Mouse (Mus musculus) olfactory bulb, adult 2 months (tissue): ENCODE results near the gene Cdc14a.

Source experiments
- CTCF ChIP-seq: fragments of 200-500 bp; IDR thresholded peaks from 2 replicates; pipeline ENCODE4 v1.5.1; 2012; ENCODE audit warnings: low read depth, mild to moderate bottlenecking, low read length, moderate library complexity; ENCODE audit not compliant: insufficient read depth
- POLR2A ChIP-seq: fragments of 200-500 bp; IDR thresholded peaks from 2 replicates; pipeline ENCODE4 v1.6.1; 2012; ENCODE audit warnings: mild to moderate bottlenecking, low read depth, low read length, moderate library complexity; ENCODE audit not compliant: insufficient read depth

DNA sequence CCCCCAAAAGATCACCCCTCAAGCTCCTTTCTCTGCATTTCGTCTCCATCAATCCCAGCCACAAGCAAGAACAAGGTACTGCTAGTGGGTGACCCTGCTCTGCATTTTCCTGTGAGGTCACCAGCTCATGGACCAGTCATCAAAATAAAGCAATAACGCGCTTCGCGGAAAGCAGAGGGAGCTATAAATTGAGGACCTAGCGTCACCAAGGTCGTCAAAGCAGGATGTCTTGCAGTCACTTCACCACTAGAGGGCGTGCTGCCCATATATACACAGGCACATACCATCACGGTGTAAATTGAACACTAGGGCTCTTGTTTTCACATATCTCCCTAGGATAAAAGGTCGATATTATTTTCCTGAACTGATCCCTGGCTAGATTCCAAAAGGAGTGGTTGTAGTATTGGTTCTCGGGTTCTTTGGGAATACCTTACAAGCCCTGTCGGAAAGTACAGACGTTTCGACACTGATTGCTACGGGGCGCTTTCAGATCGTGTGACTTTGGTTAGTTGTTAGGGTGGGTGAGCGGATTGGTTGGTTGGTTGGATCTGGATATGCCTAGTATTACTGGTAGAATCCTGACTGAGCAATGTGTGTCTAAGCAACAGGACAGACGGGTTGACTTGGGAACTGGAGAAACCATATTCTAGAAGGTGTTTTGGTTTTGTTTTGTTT, 82.7 kb downstream of the Cdc14a start:
- TF ChIP-seq POLR2A (no peak), CTCF (no peak)
